Mouse (Mus musculus) liver, embryonic 13.5 days (tissue): ENCODE data around the gene Hmgcs2. TPM values are rescaled to one million over a fixed set of nuclear protein-coding genes. Genes with fewer than 3 reads are reported as not detected.

Experiments
- ATAC-seq: fragments of 200-750 bp; cut with Nextera tagmentation; 2 replicates; pipeline ENCODE4 v1.8.0; 2017; ENCODE audit warnings: low read depth, mild to moderate bottlenecking, moderate number of reproducible peaks, moderate library complexity
- DNase-seq: peaks from one replicate; pipeline ENCODE4 v3.0.0; 2022
- H3K27ac ChIP-seq: fragments of 300-500 bp; sonication (generic); 2 replicates; pipeline ENCODE4 v1.5.1; 2015; ENCODE audit warnings: moderate library complexity, mild to moderate bottlenecking, inconsistent platforms
- H3K27me3 ChIP-seq: fragments of 300-500 bp; sonication (generic); 2 replicates; pipeline ENCODE4 v1.6.1; 2015; ENCODE audit warnings: mild to moderate bottlenecking, inconsistent platforms
- H3K36me3 ChIP-seq: fragments of 300-500 bp; sonication (generic); 2 replicates; pipeline ENCODE4 v1.6.1; 2015; ENCODE audit warnings: mild to moderate bottlenecking, inconsistent platforms
- H3K4me1 ChIP-seq: fragments of 300-500 bp; sonication (generic); replicated peaks from 2 replicates; pipeline ENCODE4 v1.6.1; 2015; ENCODE audit warnings: inconsistent platforms
- H3K4me2 ChIP-seq: fragments of 300-500 bp; sonication (generic); 2 replicates; pipeline ENCODE4 v1.6.1; 2015; ENCODE audit warnings: inconsistent platforms, mild to moderate bottlenecking, moderate library complexity
- H3K4me3 ChIP-seq: fragments of 300-500 bp; sonication (generic); replicated peaks from 2 replicates; pipeline ENCODE4 v1.5.1; 2015; ENCODE audit warnings: mild to moderate bottlenecking, inconsistent platforms
- H3K9ac ChIP-seq: fragments of 300-500 bp; sonication (generic); 2 replicates; pipeline ENCODE4 v1.6.1; 2015; ENCODE audit warnings: mild to moderate bottlenecking, inconsistent platforms
- H3K9me3 ChIP-seq: fragments of 300-500 bp; sonication (generic); replicated peaks from 2 replicates; pipeline ENCODE4 v1.6.1; 2016; ENCODE audit warnings: inconsistent platforms
- WGBS: fragments of 180-500 bp; shearing (Covaris S2); methylation state at CpG from one replicate; pipeline ENCODE4 v1.1.7; 2015; ENCODE audit not compliant: insufficient replicate concordance; 5-methylcytosine and 5-hydroxymethylcytosine counted together
- polyA plus RNA-seq: library from polyadenylated mRNA; unstranded; fragments of >200 nt; fragmentation: Nextera tagmentation; extraction: Ambion mirVana; gene quantifications from 2 replicates; pipeline ENCODE4 v1.2.1, GENCODE M21; 2015

Hmgcs2 gene
- polyA plus RNA-seq, 1 experiment from 2014 or later = 41.9 TPM

DNA sequence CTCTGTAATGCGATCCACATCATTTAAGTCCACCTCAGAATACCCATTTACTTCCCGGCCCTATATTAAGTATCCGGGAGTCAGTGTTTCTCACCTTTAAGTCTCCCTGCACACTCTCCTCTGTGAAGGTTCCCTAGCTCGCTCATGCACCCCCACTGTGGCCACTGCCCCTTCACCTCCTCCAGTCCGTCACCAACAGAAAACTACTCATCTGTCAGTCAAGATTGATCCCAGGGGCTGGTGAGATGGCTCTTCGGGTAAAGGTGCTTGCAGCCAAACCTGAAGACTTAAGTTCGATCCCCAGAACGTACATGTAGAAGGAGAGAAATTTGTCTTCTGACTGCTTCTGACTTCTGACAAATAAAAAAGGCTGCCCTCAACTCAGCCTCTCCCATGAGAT is 2.2 kb downstream of the Hmgcs2 start:
- WGBS = 84% methylated on average over 8 of the region's 8 CpGs
- Histone ChIP-seq H3K4me1 (peaks cover 20% of the 10 kb centered on the region), H3K4me2 (no peak overlapping the region), H3K36me3 (no peaks in the 10 kb centered on the region), H3K27ac (no peak overlapping the region), H3K9ac (no peak overlapping the region), H3K4me3 (no peak overlapping the region), H3K27me3 (no peaks in the 10 kb centered on the region), H3K9me3 (no peaks in the 10 kb centered on the region)
- DNase-seq (no peak), ATAC-seq (no peak)

DNA sequence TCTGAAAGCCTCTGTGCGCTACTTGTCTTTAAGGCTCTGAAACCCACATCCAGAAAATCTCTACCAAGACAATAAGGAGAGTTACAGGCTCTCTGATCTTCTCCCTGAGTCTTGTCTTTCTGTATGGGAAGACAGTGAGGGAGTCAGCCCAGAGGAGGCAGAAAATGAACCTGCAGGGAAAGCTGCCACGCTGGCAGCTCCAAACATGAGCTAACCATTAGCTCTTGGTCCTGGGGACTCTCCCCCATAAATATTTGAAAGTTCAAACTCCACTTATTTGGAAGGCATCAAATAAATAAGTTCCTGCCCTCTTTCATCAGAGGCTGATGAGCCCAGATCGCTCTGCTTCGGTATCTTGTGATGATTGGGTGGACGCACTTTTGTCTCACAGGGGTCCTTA is 3.0 kb downstream of the Hmgcs2 start:
- H3K4me1 ChIP-seq = peaks cover 20% of the 10 kb centered on the region
- H3K36me3 ChIP-seq = no peaks in the 10 kb centered on the region
- WGBS = 74% methylated on average over 5 of the region's 5 CpGs
- ATAC-seq (no peak), DNase-seq (no peak)
- no peak overlapping the region for H3K27ac ChIP-seq
- no peaks in the 10 kb centered on the region for H3K27me3 ChIP-seq
- H3K4me3 ChIP-seq = no peak overlapping the region
- no peak overlapping the region for H3K4me2 ChIP-seq
- no peaks in the 10 kb centered on the region for H3K9me3 ChIP-seq
- H3K9ac ChIP-seq = no peak overlapping the region

DNA sequence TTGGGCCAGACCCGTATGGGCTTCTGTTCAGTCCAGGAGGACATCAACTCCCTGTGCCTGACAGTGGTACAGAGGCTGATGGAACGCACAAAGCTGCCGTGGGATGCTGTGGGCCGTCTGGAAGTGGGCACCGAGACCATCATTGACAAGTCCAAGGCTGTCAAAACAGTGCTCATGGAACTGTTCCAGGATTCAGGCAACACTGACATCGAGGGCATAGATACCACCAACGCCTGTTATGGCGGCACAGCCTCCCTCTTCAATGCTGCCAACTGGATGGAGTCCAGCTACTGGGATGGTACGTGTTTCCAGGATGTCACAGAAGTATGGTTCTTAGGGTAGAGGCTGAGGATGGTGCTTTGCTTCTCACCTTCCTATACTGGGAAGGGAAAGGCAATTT is 10.8 kb downstream of the Hmgcs2 start:
- 76% methylated on average over 9 of the region's 9 CpGs for WGBS
- DNase-seq (no peak), ATAC-seq (no peak)
- no peak overlapping the region for H3K4me3 ChIP-seq
- no peaks in the 10 kb centered on the region for H3K27me3 ChIP-seq
- H3K4me2 ChIP-seq = no peak overlapping the region
- H3K27ac ChIP-seq = no peak overlapping the region
- peaks cover 6% of the 10 kb centered on the region for H3K36me3 ChIP-seq
- H3K4me1 ChIP-seq = no peaks in the 10 kb centered on the region
- no peaks in the 10 kb centered on the region for H3K9me3 ChIP-seq
- no peak overlapping the region for H3K9ac ChIP-seq

DNA sequence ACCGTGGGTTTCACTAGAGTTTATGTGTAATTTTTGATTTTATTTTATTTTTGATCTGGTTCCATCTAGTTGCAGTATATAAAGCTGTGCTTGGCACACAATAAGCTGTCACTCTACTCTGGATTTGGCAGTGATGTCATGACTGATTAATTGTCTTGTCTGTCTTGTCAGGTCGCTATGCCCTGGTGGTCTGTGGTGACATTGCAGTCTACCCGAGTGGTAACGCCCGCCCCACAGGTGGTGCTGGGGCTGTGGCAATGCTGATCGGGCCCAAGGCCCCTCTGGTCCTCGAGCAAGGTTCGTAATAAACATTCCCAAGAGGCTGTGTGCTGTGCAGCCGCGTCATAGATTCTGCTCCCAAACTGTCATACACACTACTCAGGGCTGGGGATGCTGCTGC is 15.7 kb downstream of the Hmgcs2 start:
- ATAC-seq (no peak), DNase-seq (no peak)
- Histone ChIP-seq H3K4me3 (no peak overlapping the region), H3K27ac (no peak overlapping the region), H3K36me3 (peaks cover 4% of the 10 kb centered on the region), H3K9me3 (no peaks in the 10 kb centered on the region), H3K27me3 (no peaks in the 10 kb centered on the region), H3K9ac (no peak overlapping the region), H3K4me1 (no peaks in the 10 kb centered on the region), H3K4me2 (no peak overlapping the region)
- WGBS = 57% methylated on average over 10 of the region's 10 CpGs

DNA sequence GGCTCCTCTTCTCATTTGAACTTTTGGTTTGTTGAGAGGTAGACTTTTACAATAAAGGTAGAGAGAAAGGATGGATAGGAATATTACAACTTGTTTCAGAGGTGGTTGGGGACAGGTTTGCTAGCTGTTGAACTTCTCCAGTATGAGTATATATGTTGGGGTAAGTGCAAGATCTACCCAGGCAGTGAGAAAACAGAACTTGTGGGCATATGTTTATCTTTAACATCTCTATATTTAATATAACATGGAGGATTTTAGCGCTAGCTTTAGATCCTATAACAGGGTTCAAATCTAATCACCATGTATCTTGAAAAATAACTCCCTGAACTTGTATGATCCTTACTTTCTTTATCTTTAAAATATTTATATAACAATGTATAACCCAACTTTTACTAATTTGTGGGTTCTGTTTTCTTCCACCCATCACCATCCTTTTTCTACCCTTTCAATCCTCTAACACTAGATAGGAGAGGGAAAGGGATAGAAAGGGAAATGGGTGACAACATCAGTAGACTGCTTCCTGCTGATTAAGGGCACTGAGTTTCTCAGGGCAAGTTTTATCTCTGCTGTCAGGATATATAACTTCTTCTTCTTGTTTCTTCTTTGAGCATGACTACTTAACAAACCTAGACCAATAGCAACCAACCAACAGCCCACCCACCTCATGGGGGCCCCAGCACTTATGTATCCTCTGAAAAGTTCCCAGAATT is 19.3 kb downstream of the Hmgcs2 start:
- H3K9ac ChIP-seq = no peak overlapping the region
- H3K27ac ChIP-seq = no peak overlapping the region
- H3K36me3 ChIP-seq = peaks cover 20% of the 10 kb centered on the region
- DNase-seq = no peak
- 41% methylated on average over 1 of the region's 1 CpGs for WGBS
- H3K4me1 ChIP-seq = no peaks in the 10 kb centered on the region
- H3K9me3 ChIP-seq = no peaks in the 10 kb centered on the region
- no peak overlapping the region for H3K4me2 ChIP-seq
- no peak overlapping the region for H3K4me3 ChIP-seq
- H3K27me3 ChIP-seq = no peaks in the 10 kb centered on the region
- ATAC-seq = no peak

DNA sequence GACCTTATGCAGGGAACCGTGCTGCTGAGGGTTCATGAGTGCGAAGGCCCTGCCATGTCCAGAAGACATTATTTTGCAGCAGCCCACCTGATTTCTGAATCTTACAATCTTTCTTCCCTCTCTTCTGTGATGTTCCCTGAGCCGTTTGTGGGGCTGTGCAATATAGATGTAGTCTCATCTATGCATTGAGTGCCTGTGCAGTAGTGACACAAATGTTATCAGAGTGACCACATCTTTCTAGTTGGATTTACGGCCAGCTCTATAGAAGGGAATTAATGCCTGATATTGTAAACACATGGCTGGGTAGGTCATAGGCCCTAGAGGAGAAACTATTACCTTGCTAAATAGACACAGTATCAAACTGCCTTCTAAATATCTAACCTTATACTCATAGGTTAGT is 20.0 kb downstream of the Hmgcs2 start:
- Histone ChIP-seq H3K27ac (no peak overlapping the region), H3K4me2 (no peak overlapping the region), H3K36me3 (peaks cover 20% of the 10 kb centered on the region), H3K9me3 (no peaks in the 10 kb centered on the region), H3K4me1 (no peaks in the 10 kb centered on the region), H3K4me3 (no peak overlapping the region), H3K27me3 (no peaks in the 10 kb centered on the region), H3K9ac (no peak overlapping the region)
- no peak for ATAC-seq
- no peak for DNase-seq
- WGBS = 49% methylated on average over 4 of the region's 4 CpGs

DNA sequence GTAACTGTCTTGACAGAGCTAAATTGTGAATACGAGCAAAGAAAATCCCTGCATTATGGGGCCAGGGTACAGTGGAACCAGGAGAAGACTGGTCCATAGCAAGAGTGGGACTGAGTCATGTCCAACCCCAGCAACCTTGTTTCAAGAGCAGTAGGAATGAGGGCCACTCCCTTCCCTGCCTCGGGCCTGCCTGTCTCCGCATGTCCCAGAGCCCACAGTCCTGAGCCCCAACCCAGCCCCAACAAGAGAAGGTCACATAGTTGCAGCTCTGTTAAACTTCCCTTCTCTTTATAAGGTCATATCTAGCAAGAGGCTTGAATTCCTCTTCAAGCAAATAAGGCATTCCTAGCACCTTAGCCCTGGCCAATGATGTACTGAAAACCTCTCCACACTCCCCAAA is 21.5 kb downstream of the Hmgcs2 start:
- no peaks in the 10 kb centered on the region for H3K27me3 ChIP-seq
- H3K27ac ChIP-seq = no peak overlapping the region
- no peaks in the 10 kb centered on the region for H3K9me3 ChIP-seq
- WGBS = 81% methylated on average over 3 of the region's 3 CpGs
- peaks cover 20% of the 10 kb centered on the region for H3K36me3 ChIP-seq
- H3K9ac ChIP-seq = no peak overlapping the region
- H3K4me3 ChIP-seq = no peak overlapping the region
- no peak overlapping the region for H3K4me2 ChIP-seq
- ATAC-seq = no peak
- DNase-seq = no peak
- H3K4me1 ChIP-seq = no peaks in the 10 kb centered on the region

DNA sequence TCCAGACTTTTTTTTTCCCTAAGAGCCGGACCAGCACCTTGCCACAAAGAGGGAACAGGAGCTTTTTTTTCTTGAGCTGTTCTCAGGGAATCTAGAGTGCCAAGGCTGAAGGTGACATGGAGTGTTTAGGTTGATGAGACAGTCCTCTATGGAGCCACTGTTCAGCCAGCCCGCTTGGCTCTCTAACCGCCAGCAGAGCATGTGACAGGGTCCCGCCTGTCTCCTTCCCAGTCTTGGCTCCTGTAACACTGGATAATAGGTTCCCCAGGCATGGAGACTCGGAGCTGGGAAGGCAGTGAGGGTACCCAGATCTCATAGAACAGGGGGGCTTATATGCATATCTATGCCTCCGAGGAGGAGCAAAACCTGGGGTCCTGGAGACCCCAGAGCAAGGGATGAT is 28.4 kb downstream of the Hmgcs2 start:
- no peak overlapping the region for H3K27ac ChIP-seq
- no peak overlapping the region for H3K4me2 ChIP-seq
- H3K9ac ChIP-seq = no peak overlapping the region
- no peaks in the 10 kb centered on the region for H3K9me3 ChIP-seq
- 72% methylated on average over 6 of the region's 6 CpGs for WGBS
- 0 out of 2 replicates have a peak, but pooled peaks cover 6% of the 10 kb centered on the region for H3K36me3 ChIP-seq
- DNase-seq (no peak), ATAC-seq (no peak)
- H3K4me3 ChIP-seq = no peak overlapping the region
- no peaks in the 10 kb centered on the region for H3K27me3 ChIP-seq
- no peaks in the 10 kb centered on the region for H3K4me1 ChIP-seq

DNA sequence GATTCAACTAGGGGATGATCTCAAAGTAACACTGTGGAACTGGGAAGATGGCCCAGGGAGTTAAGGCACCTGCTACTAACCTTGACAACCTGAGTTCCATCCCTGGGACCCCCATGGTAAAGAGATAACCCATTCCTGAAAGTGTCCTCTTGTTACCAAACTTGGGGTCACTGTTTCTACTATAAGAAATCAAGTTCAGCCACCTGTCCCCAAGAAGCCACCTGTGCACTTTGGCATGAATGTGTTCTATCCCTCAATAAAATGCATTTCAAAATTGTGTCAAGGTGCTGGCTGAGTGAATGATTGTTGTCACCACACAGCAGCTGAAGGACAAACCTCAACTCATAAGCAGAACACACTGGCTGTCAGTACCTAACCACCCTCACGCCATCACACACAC is 30.2 kb downstream of the Hmgcs2 start:
- Histone ChIP-seq H3K36me3 (peaks cover 23% of the 10 kb centered on the region), H3K4me2 (no peak overlapping the region), H3K9ac (no peak overlapping the region), H3K27me3 (no peaks in the 10 kb centered on the region), H3K4me3 (no peak overlapping the region), H3K9me3 (no peaks in the 10 kb centered on the region), H3K27ac (no peak overlapping the region), H3K4me1 (no peaks in the 10 kb centered on the region)
- 89% methylated on average over 1 of the region's 1 CpGs for WGBS
- DNase-seq (no peak), ATAC-seq (no peak)

DNA sequence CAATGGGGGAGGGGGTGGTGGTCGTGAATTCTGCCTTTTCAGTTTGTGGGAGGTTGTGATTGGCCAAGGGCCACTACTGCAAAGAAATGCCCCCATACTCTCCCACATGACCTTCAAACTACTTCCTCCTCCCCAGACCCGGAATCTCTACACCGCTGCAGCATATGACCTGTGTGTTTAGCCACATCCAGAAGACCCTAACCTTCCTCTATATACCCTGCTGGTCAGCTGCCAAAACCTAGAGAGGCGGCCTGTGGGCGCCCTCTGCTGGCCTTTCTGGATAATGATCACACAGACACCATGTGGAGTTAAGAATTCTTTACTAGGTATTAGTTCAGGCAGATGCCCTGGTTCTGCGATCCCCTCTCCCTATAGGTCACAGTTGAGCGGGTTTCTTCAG is 32.6 kb downstream of the Hmgcs2 start:
- Histone ChIP-seq H3K9ac (no peak overlapping the region), H3K9me3 (no peaks in the 10 kb centered on the region), H3K27ac (no peak overlapping the region), H3K4me1 (no peaks in the 10 kb centered on the region), H3K4me3 (no peak overlapping the region), H3K4me2 (no peak overlapping the region), H3K27me3 (no peaks in the 10 kb centered on the region), H3K36me3 (peaks cover 43% of the 10 kb centered on the region)
- peak; percentile 11 for DNase-seq
- no peak for ATAC-seq
- 27% methylated on average over 7 of the region's 7 CpGs for WGBS

DNA sequence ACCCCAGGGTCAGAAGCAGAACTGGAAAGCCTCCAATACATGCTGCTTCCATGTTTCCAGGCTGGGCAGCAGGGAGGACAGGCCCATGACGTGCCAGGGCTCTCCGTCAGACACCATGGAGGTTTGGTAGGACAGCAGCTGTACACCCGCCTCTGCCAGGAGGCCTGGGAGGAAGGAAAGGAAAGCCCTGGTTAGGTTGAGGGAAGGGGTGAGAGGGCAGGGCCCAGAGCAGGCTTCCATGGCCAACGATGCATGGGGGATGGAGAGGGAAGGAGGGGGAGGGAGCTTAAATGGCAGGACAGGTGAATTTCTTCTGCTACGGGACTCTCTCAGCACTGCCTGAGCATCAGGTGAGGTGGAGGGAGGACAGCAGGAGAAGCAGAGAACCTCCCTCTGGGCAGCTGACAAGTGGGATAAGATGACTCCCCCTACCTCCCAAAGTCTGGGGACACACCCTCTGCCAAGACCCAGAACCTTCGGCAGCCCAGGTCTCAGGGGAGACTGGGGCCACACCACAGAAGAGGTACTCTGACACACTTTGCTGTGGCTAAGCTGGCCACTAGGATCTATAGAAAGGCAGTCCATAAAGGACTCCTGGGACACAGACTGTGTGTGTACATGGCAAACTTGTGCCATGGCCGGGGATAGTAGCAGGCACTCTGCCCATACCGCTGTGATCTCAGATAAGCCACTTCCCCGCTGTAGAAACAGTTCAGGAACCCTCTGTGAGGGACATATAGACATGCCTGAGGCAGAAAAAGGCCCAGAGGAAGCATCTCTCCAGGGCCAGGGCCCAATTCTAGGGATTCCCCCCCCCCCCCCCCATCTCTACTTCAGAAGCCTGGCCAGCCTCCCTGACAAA is 33.3 kb downstream of the Hmgcs2 start:
- Histone ChIP-seq H3K9me3 (no peaks in the 10 kb centered on the region), H3K27me3 (no peaks in the 10 kb centered on the region), H3K9ac (no peak overlapping the region), H3K4me2 (no peak overlapping the region), H3K4me3 (no peak overlapping the region), H3K4me1 (no peaks in the 10 kb centered on the region), H3K36me3 (peaks cover 47% of the 10 kb centered on the region), H3K27ac (no peak overlapping the region)
- ATAC-seq (0 out of 2 replicates have a peak, but pooled peaks have one; percentile 30), DNase-seq (no peak)
- 67% methylated on average over 9 of the region's 9 CpGs for WGBS

DNA sequence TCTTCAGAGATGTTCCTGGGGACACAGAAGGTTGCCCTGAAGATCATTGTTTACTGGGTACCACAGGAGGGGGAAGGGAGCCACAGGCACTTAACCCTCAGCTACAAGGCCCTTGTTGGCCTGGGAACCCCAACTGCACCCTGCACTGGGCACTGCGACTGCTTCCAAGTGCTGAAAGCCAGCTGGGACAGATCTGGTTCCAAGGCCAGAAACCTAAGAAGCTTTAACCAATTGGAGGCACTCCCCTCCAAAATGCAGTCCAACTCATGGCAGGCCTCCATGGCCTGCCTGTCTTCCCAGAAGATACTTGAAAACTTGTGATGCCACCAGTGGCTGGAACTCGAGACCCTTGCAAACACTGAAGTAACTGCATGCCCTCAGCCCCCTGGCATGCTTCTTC is 34.9 kb downstream of the Hmgcs2 start:
- H3K4me2 ChIP-seq = no peak overlapping the region
- H3K4me1 ChIP-seq = no peaks in the 10 kb centered on the region
- ATAC-seq (no peak), DNase-seq (no peak)
- no peak overlapping the region for H3K9ac ChIP-seq
- H3K9me3 ChIP-seq = no peaks in the 10 kb centered on the region
- H3K4me3 ChIP-seq = no peak overlapping the region
- H3K27me3 ChIP-seq = no peaks in the 10 kb centered on the region
- 70% methylated on average over 2 of the region's 2 CpGs for WGBS
- H3K27ac ChIP-seq = no peak overlapping the region
- peaks cover 63% of the 10 kb centered on the region for H3K36me3 ChIP-seq
